Mouse (Mus musculus): ENCODE measurements around the gene Mfsd4b1. TPM values are rescaled to one million over a fixed set of nuclear protein-coding genes. Genes with fewer than 3 reads are reported as not detected.
A peak's percentile ranks its signal among the peaks of the same experiment; 100 is the strongest.

Gene Mfsd4b1
- polyA plus RNA-seq (2016; fragmentation: Nextera tagmentation; extraction: Ambion mirVana): 0.19 and 0.42 TPM in 2 replicates

DNA sequence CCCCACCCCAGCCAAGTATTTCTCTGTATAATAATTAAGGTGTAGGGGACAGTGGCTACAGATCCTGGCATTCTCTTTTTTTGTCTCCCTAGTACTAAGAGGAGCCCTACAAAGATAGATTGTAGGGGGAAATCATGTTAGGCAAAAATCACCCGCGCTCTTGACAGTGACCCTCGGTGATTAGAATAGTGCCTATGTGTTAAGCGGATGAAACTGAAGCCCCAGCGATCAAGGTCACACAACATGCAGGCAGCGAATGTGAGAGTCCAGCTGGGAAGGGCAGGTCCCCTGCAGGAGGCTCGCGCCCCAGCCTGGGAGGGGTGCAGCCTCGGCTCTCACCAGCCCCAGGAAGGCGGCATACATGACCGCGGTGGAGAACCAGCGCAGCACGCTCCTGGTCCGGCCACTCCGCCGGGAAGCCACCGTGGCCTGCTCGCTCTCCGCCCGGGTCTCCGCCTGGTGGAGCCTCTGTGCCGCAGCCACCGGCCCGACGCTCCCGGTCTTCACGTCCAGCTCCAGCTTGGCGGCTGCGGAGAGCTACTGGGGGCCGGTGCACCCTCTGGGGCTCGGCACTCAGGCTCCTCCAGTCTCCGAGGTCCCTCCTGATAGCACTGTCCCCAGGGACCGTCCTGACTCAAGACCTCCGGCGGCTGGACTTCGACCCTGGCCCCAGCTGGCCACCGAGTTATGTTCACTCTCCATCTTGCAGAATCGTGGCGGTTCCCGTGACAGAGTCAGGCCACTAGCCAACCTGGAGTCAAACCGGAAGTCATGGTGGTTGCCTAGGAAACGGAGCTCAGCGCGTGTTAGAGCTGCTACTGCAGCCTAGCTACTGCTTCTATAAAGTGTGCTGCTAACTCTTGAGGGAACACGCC is at the start of gene Mfsd4b1:
Mfsd4b1 (minus strand) TSS at position 715 of the 875 bp plus-strand sequence.
- H3K4me2 ChIP-seq: peak within 1 kb of the TSS; percentile 88
- ATAC-seq: peak; percentile 76
- H3K4me3 ChIP-seq: peak within 1 kb of the TSS; percentile 61
- peak within 1 kb of the TSS; percentile 56 for H3K9ac ChIP-seq
- 1% methylated on average over 46 of the region's 46 CpGs for whole genome bisulfite sequencing (ENCODE audit: insufficient replicate concordance)
- peaks cover 60% of the 10 kb centered on the region for H3K27me3 ChIP-seq (replicated peaks)
- H3K36me3 ChIP-seq: no peaks in the 10 kb centered on the region
- H3K27ac ChIP-seq: peak within 1 kb of the TSS; percentile 62
- H3K9me3 ChIP-seq (replicated peaks): no peaks in the 10 kb centered on the region
- H3K4me1 ChIP-seq: peaks cover 11% of the 10 kb centered on the region

DNA sequence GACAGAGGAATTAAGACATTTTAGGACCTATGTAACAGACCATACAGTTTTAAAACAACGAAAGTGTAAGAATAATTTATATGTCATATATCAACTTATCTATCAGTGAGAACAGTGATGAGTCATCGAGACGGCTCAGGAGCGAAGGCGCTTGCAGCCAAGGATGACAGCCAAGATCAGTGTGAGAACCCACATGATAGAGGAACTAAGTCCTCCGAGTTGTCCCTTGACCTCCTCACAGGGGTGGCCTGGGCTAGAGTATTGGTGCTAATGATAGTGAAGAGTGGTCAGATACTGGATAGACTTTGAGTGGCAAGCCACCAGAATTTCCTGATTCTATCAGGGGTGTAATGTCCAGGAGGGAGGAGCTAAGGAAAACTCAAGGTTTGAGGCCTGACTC is 48.5 kb upstream of the Mfsd4b1 start:
- Histone ChIP-seq H3K4me1 (peaks cover 40% of the 10 kb centered on the region), H3K9me3 (replicated peaks) (no peaks in the 10 kb centered on the region), H3K27ac (no peak overlapping the region), H3K36me3 (peaks cover 63% of the 10 kb centered on the region), H3K9ac (no peak overlapping the region), H3K27me3 (replicated peaks) (no peaks in the 10 kb centered on the region), H3K4me2 (no peak overlapping the region), H3K4me3 (no peak overlapping the region)
- WGBS (ENCODE audit: insufficient replicate concordance): 44% methylated on average over 6 of the region's 6 CpGs
- ATAC-seq: no peak

DNA sequence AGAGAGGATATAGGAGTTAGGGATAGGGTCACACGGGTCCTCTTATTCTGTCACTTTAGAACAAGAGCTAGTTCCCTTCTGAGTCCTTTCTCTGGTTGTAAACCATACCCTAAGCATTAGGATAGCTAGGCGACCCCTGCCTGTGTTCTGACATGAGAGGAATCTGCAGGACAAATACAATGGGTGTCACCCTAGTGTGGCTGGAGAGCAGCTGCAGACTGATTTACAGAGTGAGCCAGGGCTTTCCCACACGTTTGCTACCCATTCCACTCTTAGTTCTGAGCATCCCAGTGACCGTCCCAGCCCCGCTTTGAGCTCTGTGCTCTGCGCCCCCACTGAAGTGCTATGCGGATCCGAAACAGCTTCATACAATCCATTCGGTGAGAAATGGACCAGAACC is 45.6 kb upstream of the Mfsd4b1 start:
- Histone ChIP-seq H3K36me3 (peaks cover 59% of the 10 kb centered on the region), H3K9me3 (replicated peaks) (no peaks in the 10 kb centered on the region), H3K9ac (no peak overlapping the region), H3K27me3 (replicated peaks) (no peaks in the 10 kb centered on the region), H3K4me2 (no peak overlapping the region), H3K4me1 (peaks cover 40% of the 10 kb centered on the region), H3K27ac (no peak overlapping the region), H3K4me3 (no peak overlapping the region)
- no peak for ATAC-seq
- WGBS (ENCODE audit: insufficient replicate concordance): 76% methylated on average over 9 of the region's 9 CpGs

GRCm38 (mm10) chr10:40069270-40069669 is 44.2 kb upstream of the Mfsd4b1 start:
- Histone ChIP-seq H3K4me3 (no peak overlapping the region), H3K9me3 (replicated peaks) (no peaks in the 10 kb centered on the region), H3K4me1 (peaks cover 44% of the 10 kb centered on the region), H3K4me2 (no peak overlapping the region), H3K36me3 (peaks cover 58% of the 10 kb centered on the region), H3K9ac (no peak overlapping the region), H3K27me3 (replicated peaks) (no peaks in the 10 kb centered on the region), H3K27ac (peak overlapping the region; percentile 37)
- 70% methylated on average over 4 of the region's 4 CpGs for WGBS (ENCODE audit: insufficient replicate concordance)
- no peak for ATAC-seq

DNA sequence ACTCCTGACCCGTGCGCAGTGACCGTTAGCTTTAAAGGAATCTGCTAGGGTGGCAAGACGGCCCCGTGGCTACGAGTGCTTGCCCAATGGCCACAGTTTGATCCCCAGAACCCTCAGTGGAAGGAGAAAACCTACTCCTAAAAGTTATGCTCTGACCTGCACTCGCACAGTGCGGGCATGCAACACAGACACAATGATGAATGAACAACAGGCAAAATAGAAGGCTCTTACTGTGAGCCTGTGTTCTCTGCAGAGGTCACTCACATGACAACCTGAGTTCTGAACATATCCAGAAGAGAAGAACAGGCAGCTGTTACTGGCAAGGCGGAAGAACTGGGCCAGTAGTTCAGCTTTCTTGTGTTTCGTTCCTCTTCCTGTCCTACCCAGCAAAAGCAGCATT is 43.5 kb upstream of the Mfsd4b1 start:
- peaks cover 58% of the 10 kb centered on the region for H3K36me3 ChIP-seq
- WGBS (ENCODE audit: insufficient replicate concordance): 80% methylated on average over 10 of the region's 10 CpGs
- H3K27ac ChIP-seq: no peak overlapping the region
- H3K4me1 ChIP-seq: peaks cover 38% of the 10 kb centered on the region
- no peak for ATAC-seq
- H3K9ac ChIP-seq: no peak overlapping the region
- H3K9me3 ChIP-seq (replicated peaks): no peaks in the 10 kb centered on the region
- no peak overlapping the region for H3K4me2 ChIP-seq
- H3K4me3 ChIP-seq: no peak overlapping the region
- H3K27me3 ChIP-seq (replicated peaks): no peaks in the 10 kb centered on the region

GRCm38 (mm10) chr10:40067529-40067928 is 42.5 kb upstream of the Mfsd4b1 start:
- ATAC-seq: no peak
- no peaks in the 10 kb centered on the region for H3K9me3 ChIP-seq (replicated peaks)
- H3K27me3 ChIP-seq (replicated peaks): no peaks in the 10 kb centered on the region
- peaks cover 55% of the 10 kb centered on the region for H3K36me3 ChIP-seq
- H3K4me3 ChIP-seq: no peak overlapping the region
- 60% methylated on average over 1 of the region's 1 CpGs for WGBS (ENCODE audit: insufficient replicate concordance)
- H3K9ac ChIP-seq: no peak overlapping the region
- H3K27ac ChIP-seq: no peak overlapping the region
- H3K4me1 ChIP-seq: peaks cover 38% of the 10 kb centered on the region
- H3K4me2 ChIP-seq: no peak overlapping the region

DNA sequence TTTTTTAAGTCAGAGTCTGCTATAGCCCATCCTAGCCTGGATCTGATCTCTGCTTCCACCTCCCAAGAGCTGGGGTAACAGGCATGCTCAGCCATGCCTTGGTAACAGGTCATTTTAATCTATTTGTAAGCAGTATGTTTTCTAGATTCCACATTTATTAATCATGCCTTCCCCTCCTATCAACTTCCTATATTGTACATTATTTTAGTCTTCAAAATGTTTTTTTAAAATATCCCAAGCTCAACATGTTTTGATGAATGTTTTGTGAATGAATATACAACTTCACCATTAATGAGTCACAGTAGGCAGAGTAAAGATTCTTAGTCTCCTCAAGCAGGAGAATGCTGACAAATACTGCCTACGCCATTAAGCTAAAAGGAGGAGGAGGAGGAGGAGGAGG is 42.0 kb upstream of the Mfsd4b1 start:
- Histone ChIP-seq H3K27ac (no peak overlapping the region), H3K4me3 (no peak overlapping the region), H3K4me1 (peaks cover 35% of the 10 kb centered on the region), H3K36me3 (peaks cover 56% of the 10 kb centered on the region), H3K9ac (no peak overlapping the region), H3K4me2 (no peak overlapping the region), H3K27me3 (replicated peaks) (no peaks in the 10 kb centered on the region), H3K9me3 (replicated peaks) (no peaks in the 10 kb centered on the region)
- 67% methylated on average over 1 of the region's 1 CpGs for WGBS (ENCODE audit: insufficient replicate concordance)
- ATAC-seq: no peak

DNA sequence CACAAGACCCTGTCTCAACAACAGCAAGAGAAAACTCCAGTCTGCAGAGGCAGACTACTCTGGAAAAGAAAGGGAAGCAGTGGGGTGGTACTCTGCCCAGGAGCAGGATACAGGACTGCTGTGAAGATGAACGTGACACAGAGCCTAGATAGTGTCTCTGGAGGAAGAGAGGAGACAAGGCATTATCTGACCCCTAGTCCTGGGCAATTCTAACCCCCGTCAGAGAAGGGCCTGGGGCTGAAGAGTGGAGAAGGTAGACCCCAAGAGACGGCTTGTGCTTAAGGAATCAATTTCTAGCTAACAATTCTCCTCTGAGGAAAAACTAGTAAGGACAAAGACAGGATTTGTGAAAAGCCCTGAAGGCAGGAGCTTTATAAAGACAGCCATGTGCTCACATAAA is 40.3 kb upstream of the Mfsd4b1 start:
- Histone ChIP-seq H3K27me3 (replicated peaks) (no peaks in the 10 kb centered on the region), H3K36me3 (peaks cover 61% of the 10 kb centered on the region), H3K9ac (no peak overlapping the region), H3K4me2 (no peak overlapping the region), H3K4me1 (peaks cover 23% of the 10 kb centered on the region), H3K27ac (no peak overlapping the region), H3K9me3 (replicated peaks) (no peaks in the 10 kb centered on the region), H3K4me3 (no peak overlapping the region)
- 57% methylated on average over 3 of the region's 3 CpGs for whole genome bisulfite sequencing (ENCODE audit: insufficient replicate concordance)
- ATAC-seq: no peak

DNA sequence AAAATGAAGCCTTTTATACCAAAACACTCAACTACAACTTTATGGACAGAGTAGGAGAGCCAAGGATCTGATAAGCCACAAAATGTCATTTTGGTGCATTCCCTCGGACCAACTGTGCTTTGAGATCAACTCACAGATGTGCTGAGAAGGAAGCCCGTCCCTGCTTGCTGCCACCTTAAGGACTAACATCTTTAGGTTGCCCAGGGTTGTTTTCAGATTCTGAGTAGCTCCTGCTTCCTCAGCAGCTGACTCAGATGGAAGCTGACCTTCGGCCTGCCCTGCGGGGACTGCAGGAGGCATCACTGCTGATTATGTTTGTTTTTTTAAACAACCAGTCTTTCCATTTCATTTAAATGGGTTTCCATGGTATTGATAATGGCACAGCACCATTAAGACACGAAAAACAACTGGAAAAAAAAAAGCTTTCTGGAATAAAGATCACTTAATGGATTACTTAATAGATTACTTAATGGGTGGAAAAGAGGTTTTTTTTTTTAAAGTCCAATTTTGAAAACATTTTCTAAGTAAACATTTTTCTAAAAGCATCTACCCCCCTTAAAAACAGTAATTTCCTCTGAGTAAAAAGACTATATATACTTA is 38.3 kb upstream of the Mfsd4b1 start:
- Histone ChIP-seq H3K9me3 (replicated peaks) (no peaks in the 10 kb centered on the region), H3K4me2 (no peak overlapping the region), H3K4me3 (no peak overlapping the region), H3K36me3 (peaks cover 47% of the 10 kb centered on the region), H3K9ac (no peak overlapping the region), H3K4me1 (peaks cover 10% of the 10 kb centered on the region), H3K27me3 (replicated peaks) (no peaks in the 10 kb centered on the region), H3K27ac (peak overlapping the region; percentile 46)
- 61% methylated on average over 5 of the region's 5 CpGs for WGBS (ENCODE audit: insufficient replicate concordance)
- no peak for ATAC-seq

DNA sequence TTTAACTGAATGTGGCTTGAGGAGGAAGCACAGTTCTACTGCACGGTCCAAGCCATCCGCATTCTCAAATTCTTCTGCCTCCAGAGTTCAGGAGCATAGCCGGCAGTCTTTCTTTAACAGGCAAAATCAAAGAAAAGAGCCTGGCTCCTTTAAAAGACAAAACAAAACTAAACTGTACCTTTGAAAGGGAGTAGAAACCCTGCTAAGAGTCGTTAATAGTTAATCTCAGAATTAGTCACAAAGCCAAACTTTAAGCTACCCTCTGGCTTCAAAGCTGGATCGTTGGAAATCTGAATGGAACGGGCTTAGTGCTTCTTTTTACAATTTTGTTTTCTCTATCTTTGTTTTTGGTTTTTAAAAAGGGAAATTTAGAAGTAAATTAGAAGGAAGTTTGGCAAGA is 37.7 kb upstream of the Mfsd4b1 start:
- H3K4me3 ChIP-seq: no peak overlapping the region
- no peak for ATAC-seq
- 74% methylated on average over 6 of the region's 6 CpGs for WGBS (ENCODE audit: insufficient replicate concordance)
- no peak overlapping the region for H3K9ac ChIP-seq
- H3K4me1 ChIP-seq: peaks cover 8% of the 10 kb centered on the region; the same call in 1 of the 2 replicates
- no peaks in the 10 kb centered on the region for H3K27me3 ChIP-seq (replicated peaks)
- no peaks in the 10 kb centered on the region for H3K9me3 ChIP-seq (replicated peaks)
- peak overlapping the region; percentile 46; the same call in 1 of the 2 replicates for H3K27ac ChIP-seq
- peaks cover 41% of the 10 kb centered on the region for H3K36me3 ChIP-seq
- no peak overlapping the region for H3K4me2 ChIP-seq

- Histone ChIP-seq H3K27me3 (replicated peaks) (no peaks in the 10 kb centered on the region), H3K4me3 (no peak overlapping the region), H3K9ac (no peak overlapping the region), H3K4me2 (no peak overlapping the region), H3K27ac (0 out of 2 replicates have a peak overlapping the region, but pooled peaks have one; percentile 20), H3K36me3 (peaks cover 41% of the 10 kb centered on the region), H3K4me1 (peaks cover 8% of the 10 kb centered on the region; the same call in 1 of the 2 replicates), H3K9me3 (replicated peaks) (no peaks in the 10 kb centered on the region)
- no peak for ATAC-seq
- 87% methylated on average over 5 of the region's 5 CpGs for WGBS (ENCODE audit: insufficient replicate concordance)
These were observed 36.9 kb upstream of the Mfsd4b1 start for GRCm38 (mm10) chr10:40061926-40062325.

- ATAC-seq: no peak
- Histone ChIP-seq H3K4me2 (no peak overlapping the region), H3K36me3 (peaks cover 47% of the 10 kb centered on the region), H3K27ac (no peak overlapping the region), H3K4me3 (no peak overlapping the region), H3K27me3 (replicated peaks) (no peaks in the 10 kb centered on the region), H3K4me1 (0 out of 2 replicates have a peak, but pooled peaks cover 17% of the 10 kb centered on the region), H3K9me3 (replicated peaks) (no peaks in the 10 kb centered on the region), H3K9ac (no peak overlapping the region)
- 73% methylated on average over 3 of the region's 3 CpGs for WGBS (ENCODE audit: insufficient replicate concordance)
These were observed 33.7 kb upstream of the Mfsd4b1 start for GRCm38 (mm10) chr10:40058786-40059120.

Data from liver, embryonic 12.5 days (tissue).